Mouse (Mus musculus): ENCODE data around the gene Gm9857. TPM values are rescaled to one million over a fixed set of nuclear protein-coding genes. Genes with fewer than 3 reads are reported as not detected.

Gene Gm9857
- polyA plus RNA-seq, 1 experiment from 2014 or later: not detected

DNA sequence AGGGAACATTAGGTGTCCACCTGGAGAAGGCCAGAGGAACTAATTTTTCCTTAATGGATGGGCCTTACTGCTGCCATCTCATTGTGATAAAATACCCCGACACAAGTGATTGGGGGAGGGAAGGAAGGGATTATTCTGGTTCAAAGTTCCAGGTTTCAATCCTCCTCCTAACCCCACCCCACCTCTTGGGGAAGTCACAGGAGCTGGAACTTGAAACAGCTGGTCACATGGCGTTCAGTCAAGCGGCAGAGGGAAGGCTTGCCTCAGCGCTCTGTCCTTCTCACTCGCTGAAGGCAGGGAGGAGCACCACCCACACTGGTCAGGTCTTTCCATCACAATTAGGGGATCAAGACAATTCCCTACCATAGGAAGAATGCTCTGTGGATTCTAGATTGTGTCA, 1.6 kb downstream of the Gm9857 start:
- H3K36me3 ChIP-seq (replicated peaks; ENCODE audit: control insufficient read depth, insufficient read depth): no peaks in the 10 kb centered on the region
- 96% methylated on average over 5 of the region's 5 CpGs for WGBS
- ATAC-seq (ENCODE audit: low FRiP score): no peak

DNA sequence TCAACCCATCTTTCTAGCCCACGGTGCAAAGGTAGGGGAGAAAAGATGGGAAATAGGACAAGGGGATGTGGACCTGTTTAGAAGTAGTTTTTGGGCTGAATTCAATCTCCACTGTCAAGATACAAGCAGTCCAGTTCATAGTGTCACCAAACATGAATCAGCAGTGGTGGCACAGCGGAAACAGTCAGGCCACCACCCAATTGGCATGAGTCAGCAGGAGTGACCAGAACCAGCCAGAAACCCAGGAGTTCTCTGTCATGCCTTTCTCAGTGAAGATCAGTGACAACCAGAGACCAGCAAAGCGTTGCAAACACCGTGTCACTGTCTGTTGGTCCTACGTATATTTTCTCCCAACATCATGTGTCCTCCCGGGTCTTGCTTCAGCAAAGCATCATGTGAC, 6.7 kb downstream of the Gm9857 start:
- Histone ChIP-seq H3K27ac (no peak overlapping the region), H3K36me3 (replicated peaks; ENCODE audit: control insufficient read depth, insufficient read depth) (no peaks in the 10 kb centered on the region), H3K9me3 (ENCODE audit: control insufficient read depth, low read length) (no peaks in the 10 kb centered on the region), H3K27me3 (ENCODE audit: control insufficient read depth, insufficient read depth, low read length) (no peaks in the 10 kb centered on the region), H3K9ac (no peak overlapping the region), H3K4me2 (replicated peaks) (no peak overlapping the region), H3K4me1 (replicated peaks; ENCODE audit: control insufficient read depth, insufficient read depth, low read length) (no peaks in the 10 kb centered on the region), H3K4me3 (replicated peaks; ENCODE audit: low read length) (no peak overlapping the region)
- no peak for DNase-seq (ENCODE audit: low spot score)
- WGBS: 96% methylated on average over 6 of the region's 6 CpGs
- no peak for ATAC-seq (ENCODE audit: low FRiP score)

More for the DNA sequence above, 1.6 kb downstream of the Gm9857 start:
- H3K27me3 ChIP-seq (ENCODE audit: control insufficient read depth, insufficient read depth, low read length): no peaks in the 10 kb centered on the region
- H3K9ac ChIP-seq: no peak overlapping the region
- H3K9me3 ChIP-seq (ENCODE audit: control insufficient read depth, low read length): no peaks in the 10 kb centered on the region
- no peaks in the 10 kb centered on the region for H3K4me1 ChIP-seq (replicated peaks; ENCODE audit: control insufficient read depth, insufficient read depth, low read length)
- no peak overlapping the region for H3K27ac ChIP-seq
- no peak overlapping the region for H3K4me3 ChIP-seq (replicated peaks; ENCODE audit: low read length)
- H3K4me2 ChIP-seq (replicated peaks): no peak overlapping the region
- no peak for DNase-seq (ENCODE audit: low spot score)

DNA sequence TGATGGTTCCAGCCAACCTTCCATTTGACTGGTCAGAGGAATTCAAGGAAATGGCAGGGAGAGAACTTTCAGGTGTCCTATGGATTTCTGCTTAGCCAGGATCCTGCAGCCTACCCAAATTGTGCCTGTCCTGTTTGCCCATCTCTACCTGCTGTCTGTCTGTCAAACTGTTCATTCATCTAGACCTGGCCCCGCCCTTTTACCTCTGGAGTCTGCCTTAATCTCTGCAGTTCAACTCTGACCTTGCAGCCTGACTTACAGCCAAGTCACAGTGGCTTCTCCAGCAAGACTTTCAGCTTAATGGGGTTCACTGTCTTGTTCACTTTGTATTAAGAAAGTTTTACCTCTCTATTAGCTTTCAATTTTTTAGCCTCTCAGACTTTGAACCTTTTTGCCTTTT, 13.9 kb downstream of the Gm9857 start:
- no peak for ATAC-seq (ENCODE audit: low FRiP score)
- H3K27ac ChIP-seq: no peak overlapping the region
- no peaks in the 10 kb centered on the region for H3K9me3 ChIP-seq (ENCODE audit: control insufficient read depth, low read length)
- H3K36me3 ChIP-seq (replicated peaks; ENCODE audit: control insufficient read depth, insufficient read depth): no peaks in the 10 kb centered on the region
- H3K4me2 ChIP-seq (replicated peaks): no peak overlapping the region
- no peaks in the 10 kb centered on the region for H3K4me1 ChIP-seq (replicated peaks; ENCODE audit: control insufficient read depth, insufficient read depth, low read length)
- WGBS: 68% methylated on average over 1 of the region's 1 CpGs
- H3K27me3 ChIP-seq (ENCODE audit: control insufficient read depth, insufficient read depth, low read length): no peaks in the 10 kb centered on the region
- H3K4me3 ChIP-seq (replicated peaks; ENCODE audit: low read length): no peak overlapping the region
- no peak overlapping the region for H3K9ac ChIP-seq
- DNase-seq (ENCODE audit: low spot score): no peak

GRCm38 (mm10) chr3:108925677-108926076, 14.6 kb downstream of the Gm9857 start:
- no peak overlapping the region for H3K9ac ChIP-seq
- ATAC-seq (ENCODE audit: low FRiP score): no peak

DNA sequence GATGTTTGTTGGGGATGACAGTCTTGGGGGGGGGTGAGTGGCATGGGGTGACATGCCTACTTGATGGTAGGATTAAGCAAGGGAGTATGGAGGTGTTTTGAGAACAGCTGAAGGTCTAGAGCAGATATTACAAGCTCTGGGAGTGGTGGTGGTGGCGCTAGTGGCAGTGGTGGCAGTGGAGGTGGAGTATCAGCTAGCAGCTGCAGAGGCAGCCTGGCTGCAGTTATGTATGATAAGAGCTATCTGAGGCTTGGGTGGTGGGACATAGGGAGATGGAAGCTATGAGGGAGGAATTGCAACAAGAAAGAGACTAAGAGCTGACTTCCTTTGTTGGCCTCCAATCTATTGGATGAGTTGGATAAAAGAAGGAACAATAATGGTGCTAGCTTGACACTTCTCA, 18.4 kb downstream of the Gm9857 start:
- WGBS: 82% methylated on average over 1 of the region's 1 CpGs
- H3K27me3 ChIP-seq (ENCODE audit: control insufficient read depth, insufficient read depth, low read length): no peaks in the 10 kb centered on the region
- H3K27ac ChIP-seq: no peak overlapping the region
- no peaks in the 10 kb centered on the region for H3K4me1 ChIP-seq (replicated peaks; ENCODE audit: control insufficient read depth, insufficient read depth, low read length)
- H3K4me3 ChIP-seq (replicated peaks; ENCODE audit: low read length): no peak overlapping the region
- DNase-seq (ENCODE audit: low spot score): no peak
- ATAC-seq (ENCODE audit: low FRiP score): no peak
- no peaks in the 10 kb centered on the region for H3K36me3 ChIP-seq (replicated peaks; ENCODE audit: control insufficient read depth, insufficient read depth)
- no peaks in the 10 kb centered on the region for H3K9me3 ChIP-seq (ENCODE audit: control insufficient read depth, low read length)
- H3K4me2 ChIP-seq (replicated peaks): no peak overlapping the region
- no peak overlapping the region for H3K9ac ChIP-seq

More at GRCm38 (mm10) chr3:108925677-108926076, 14.6 kb downstream of the Gm9857 start:
- Histone ChIP-seq H3K4me2 (replicated peaks) (no peak overlapping the region), H3K36me3 (replicated peaks; ENCODE audit: control insufficient read depth, insufficient read depth) (no peaks in the 10 kb centered on the region), H3K27ac (no peak overlapping the region), H3K9me3 (ENCODE audit: control insufficient read depth, low read length) (no peaks in the 10 kb centered on the region), H3K4me3 (replicated peaks; ENCODE audit: low read length) (no peak overlapping the region), H3K27me3 (ENCODE audit: control insufficient read depth, insufficient read depth, low read length) (no peaks in the 10 kb centered on the region), H3K4me1 (replicated peaks; ENCODE audit: control insufficient read depth, insufficient read depth, low read length) (no peaks in the 10 kb centered on the region)
- DNase-seq (ENCODE audit: low spot score): no peak
- WGBS: 92% methylated on average over 4 of the region's 4 CpGs

DNA sequence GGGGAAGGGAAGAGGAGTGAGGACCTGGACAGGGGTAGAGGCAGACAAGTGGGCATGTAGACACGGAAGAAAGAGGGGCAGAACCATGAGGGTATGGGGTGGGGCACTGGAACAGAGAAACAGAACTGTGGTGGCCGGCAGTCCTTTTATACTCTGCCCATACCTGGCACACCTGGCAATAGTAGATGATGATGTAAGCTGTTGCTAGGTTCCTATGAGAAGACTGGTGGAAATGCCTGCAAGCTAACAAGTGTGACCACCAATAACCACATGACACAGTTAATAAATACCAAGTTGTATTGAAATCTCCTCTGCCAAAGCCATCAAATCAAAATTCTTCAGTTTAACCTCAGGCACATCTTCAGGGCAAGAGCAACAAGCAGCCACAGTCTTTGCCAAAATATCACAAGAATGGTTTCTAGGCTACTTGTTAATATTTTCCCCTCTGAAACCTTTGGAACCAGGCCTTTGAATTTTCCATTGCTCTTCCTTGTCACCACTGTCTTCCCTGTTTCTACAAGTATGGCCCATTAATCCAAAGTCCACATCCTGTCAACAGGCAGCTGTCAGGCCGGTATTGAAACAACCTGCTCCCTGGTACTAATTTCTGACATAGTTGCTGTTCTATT, 19.7 kb downstream of the Gm9857 start:
- no peak overlapping the region for H3K4me3 ChIP-seq (replicated peaks; ENCODE audit: low read length)
- DNase-seq (ENCODE audit: low spot score) (no peak), ATAC-seq (ENCODE audit: low FRiP score) (no peak)
- H3K9ac ChIP-seq: no peak overlapping the region
- 92% methylated on average over 3 of the region's 3 CpGs for WGBS
- no peaks in the 10 kb centered on the region for H3K36me3 ChIP-seq (replicated peaks; ENCODE audit: control insufficient read depth, insufficient read depth)
- H3K27me3 ChIP-seq (ENCODE audit: control insufficient read depth, insufficient read depth, low read length): no peaks in the 10 kb centered on the region
- H3K9me3 ChIP-seq (ENCODE audit: control insufficient read depth, low read length): no peaks in the 10 kb centered on the region
- H3K4me1 ChIP-seq (replicated peaks; ENCODE audit: control insufficient read depth, insufficient read depth, low read length): no peaks in the 10 kb centered on the region
- H3K4me2 ChIP-seq (replicated peaks): no peak overlapping the region
- no peak overlapping the region for H3K27ac ChIP-seq

DNA sequence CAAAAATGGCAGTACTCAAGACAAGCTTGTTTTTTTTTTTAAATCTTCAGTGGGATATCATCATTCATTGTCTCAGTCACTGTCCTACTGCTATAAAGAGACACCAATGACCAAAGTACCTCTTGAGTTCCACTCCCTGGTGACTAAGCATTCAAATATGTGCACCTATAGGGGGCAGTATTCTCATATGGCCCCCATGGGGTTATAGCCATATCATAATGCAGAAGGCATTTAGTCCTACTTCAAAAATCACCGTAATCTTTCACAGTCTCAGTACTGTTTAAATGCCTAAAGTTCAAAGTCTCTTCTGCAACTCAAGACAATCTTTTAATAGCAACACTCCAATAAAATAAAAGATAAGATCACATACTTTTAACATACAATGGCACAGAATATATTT, 21.4 kb downstream of the Gm9857 start:
- DNase-seq (ENCODE audit: low spot score) (no peak), ATAC-seq (ENCODE audit: low FRiP score) (no peak)
- H3K27ac ChIP-seq: no peak overlapping the region
- no peak overlapping the region for H3K9ac ChIP-seq
- no peaks in the 10 kb centered on the region for H3K4me1 ChIP-seq (replicated peaks; ENCODE audit: control insufficient read depth, insufficient read depth, low read length)
- H3K4me3 ChIP-seq (replicated peaks; ENCODE audit: low read length): no peak overlapping the region
- no peak overlapping the region for H3K4me2 ChIP-seq (replicated peaks)
- 95% methylated on average over 1 of the region's 1 CpGs for WGBS
- no peaks in the 10 kb centered on the region for H3K36me3 ChIP-seq (replicated peaks; ENCODE audit: control insufficient read depth, insufficient read depth)
- H3K27me3 ChIP-seq (ENCODE audit: control insufficient read depth, insufficient read depth, low read length): no peaks in the 10 kb centered on the region
- no peaks in the 10 kb centered on the region for H3K9me3 ChIP-seq (ENCODE audit: control insufficient read depth, low read length)

- Histone ChIP-seq H3K4me1 (replicated peaks; ENCODE audit: control insufficient read depth, insufficient read depth, low read length) (no peaks in the 10 kb centered on the region), H3K27ac (no peak overlapping the region), H3K9ac (no peak overlapping the region), H3K4me3 (replicated peaks; ENCODE audit: low read length) (no peak overlapping the region), H3K36me3 (replicated peaks; ENCODE audit: control insufficient read depth, insufficient read depth) (no peaks in the 10 kb centered on the region), H3K9me3 (ENCODE audit: control insufficient read depth, low read length) (no peaks in the 10 kb centered on the region), H3K27me3 (ENCODE audit: control insufficient read depth, insufficient read depth, low read length) (no peaks in the 10 kb centered on the region), H3K4me2 (replicated peaks) (no peak overlapping the region)
- DNase-seq (ENCODE audit: low spot score) (no peak), ATAC-seq (ENCODE audit: low FRiP score) (no peak)
- 54% methylated on average over 3 of the region's 3 CpGs for WGBS
Measured at GRCm38 (mm10) chr3:108917986-108918385, 22.3 kb downstream of the Gm9857 start.

GRCm38 (mm10) chr3:108916857-108917256, 23.4 kb downstream of the Gm9857 start:
- ATAC-seq (ENCODE audit: low FRiP score): no peak
- Histone ChIP-seq H3K9me3 (ENCODE audit: control insufficient read depth, low read length) (no peaks in the 10 kb centered on the region), H3K9ac (no peak overlapping the region), H3K27me3 (ENCODE audit: control insufficient read depth, insufficient read depth, low read length) (no peaks in the 10 kb centered on the region), H3K4me1 (replicated peaks; ENCODE audit: control insufficient read depth, insufficient read depth, low read length) (0 out of 2 replicates have a peak, but pooled peaks cover 5% of the 10 kb centered on the region), H3K4me2 (replicated peaks) (no peak overlapping the region), H3K36me3 (replicated peaks; ENCODE audit: control insufficient read depth, insufficient read depth) (no peaks in the 10 kb centered on the region), H3K4me3 (replicated peaks; ENCODE audit: low read length) (no peak overlapping the region), H3K27ac (no peak overlapping the region)
- WGBS: 27% methylated on average over 4 of the region's 4 CpGs
- no peak for DNase-seq (ENCODE audit: low spot score)

GRCm38 (mm10) chr3:108915999-108916398, 24.2 kb downstream of the Gm9857 start:
- H3K9me3 ChIP-seq (ENCODE audit: control insufficient read depth, low read length): no peaks in the 10 kb centered on the region
- no peak overlapping the region for H3K4me2 ChIP-seq (replicated peaks)
- no peak for ATAC-seq (ENCODE audit: low FRiP score)
- 0 out of 2 replicates have a peak, but pooled peaks cover 5% of the 10 kb centered on the region for H3K4me1 ChIP-seq (replicated peaks; ENCODE audit: control insufficient read depth, insufficient read depth, low read length)
- no peaks in the 10 kb centered on the region for H3K27me3 ChIP-seq (ENCODE audit: control insufficient read depth, insufficient read depth, low read length)
- no peak overlapping the region for H3K27ac ChIP-seq
- no peak overlapping the region for H3K9ac ChIP-seq
- no peaks in the 10 kb centered on the region for H3K36me3 ChIP-seq (replicated peaks; ENCODE audit: control insufficient read depth, insufficient read depth)
- H3K4me3 ChIP-seq (replicated peaks; ENCODE audit: low read length): no peak overlapping the region
- no peak for DNase-seq (ENCODE audit: low spot score)
- WGBS: 96% methylated on average over 1 of the region's 1 CpGs
